Mouse (Mus musculus) ES-Bruce4 (cell line): ENCODE measurements at regions not wholly inside any gene's neighbourhood (a gene's known extent, or its start where the extent isn't known, plus 50 kb on each side); places are given as distances from the start of the nearest gene placed in this dataset.

ENCODE experiments used
- H3K27ac ChIP-seq: 2 replicates; pipeline ENCODE4 v1.5.1; 2012; ENCODE audit warnings: low read length, inconsistent platforms; ENCODE audit not compliant: insufficient read depth
- H3K27me3 ChIP-seq: 2 replicates; pipeline ENCODE4 v1.6.1; 2012; ENCODE audit warnings: mild to moderate bottlenecking, low read length, inconsistent platforms; ENCODE audit not compliant: control insufficient read depth, poor library complexity, insufficient read depth, severe bottlenecking
- H3K36me3 ChIP-seq: 2 replicates; pipeline ENCODE4 v1.6.1; 2012; ENCODE audit warnings: inconsistent platforms, mild to moderate bottlenecking, low read length, moderate library complexity; ENCODE audit not compliant: control insufficient read depth, poor library complexity, insufficient read depth, severe bottlenecking
- H3K4me1 ChIP-seq: one replicate; pipeline ENCODE4 v1.8.1; 2011; ENCODE audit warnings: low read length; ENCODE audit not compliant: control insufficient read depth, insufficient read depth
- H3K4me3 ChIP-seq: 2 replicates; pipeline ENCODE4 v1.5.1; 2011; ENCODE audit warnings: low read depth, mild to moderate bottlenecking, low read length
- H3K9ac ChIP-seq: 2 replicates; pipeline ENCODE4 v1.6.1; 2012; ENCODE audit warnings: low read depth, mild to moderate bottlenecking, inconsistent platforms; ENCODE audit not compliant: poor library complexity, severe bottlenecking
- H3K9me3 ChIP-seq: replicated peaks from 2 replicates; pipeline ENCODE4 v1.6.1; 2012; ENCODE audit warnings: mild to moderate bottlenecking, low read length, inconsistent platforms; ENCODE audit not compliant: control insufficient read depth, poor library complexity, insufficient read depth, severe bottlenecking
- CTCF ChIP-seq: IDR thresholded peaks from one replicate; pipeline ENCODE4 v1.8.1; 2011; ENCODE audit warnings: low read depth, low read length
- EP300 ChIP-seq: IDR thresholded peaks from 2 replicates; pipeline ENCODE4 v1.6.1; 2011; ENCODE audit warnings: low read depth, low read length; ENCODE audit not compliant: insufficient read depth
- POLR2A ChIP-seq: IDR thresholded peaks from one replicate; pipeline ENCODE4 v1.8.1; 2011; ENCODE audit warnings: low read length; ENCODE audit not compliant: insufficient read depth

- H3K27me3 ChIP-seq = no peaks in the 10 kb centered on the region
- no peaks in the 10 kb centered on the region for H3K4me1 ChIP-seq
- no peaks in the 10 kb centered on the region for H3K9me3 ChIP-seq
- H3K27ac ChIP-seq = no peak overlapping the region
- no peak overlapping the region for H3K4me3 ChIP-seq
- TF ChIP-seq CTCF (no peak), POLR2A (no peak), EP300 (no peak)
- no peak overlapping the region for H3K9ac ChIP-seq
- no peaks in the 10 kb centered on the region for H3K36me3 ChIP-seq
These were observed 198.0 kb upstream of the Prok2 start for GRCm38 (mm10) chr6:99924181-99924580.

- no peaks in the 10 kb centered on the region for H3K27me3 ChIP-seq
These were observed 195.8 kb upstream of the Prok2 start for GRCm38 (mm10) chr6:99921966-99922365.

GRCm38 (mm10) chr6:99919816-99920562 is 193.8 kb upstream of the Prok2 start:
- H3K27ac ChIP-seq = no peak overlapping the region
- H3K4me1 ChIP-seq = no peaks in the 10 kb centered on the region
- TF ChIP-seq POLR2A = no peak
- no peak for TF ChIP-seq CTCF
- no peak for TF ChIP-seq EP300
- H3K36me3 ChIP-seq = no peaks in the 10 kb centered on the region
- no peak overlapping the region for H3K4me3 ChIP-seq
- no peaks in the 10 kb centered on the region for H3K9me3 ChIP-seq
- no peak overlapping the region for H3K9ac ChIP-seq
- no peaks in the 10 kb centered on the region for H3K27me3 ChIP-seq

More at GRCm38 (mm10) chr6:99921966-99922365, 195.8 kb upstream of the Prok2 start:
- Histone ChIP-seq H3K9ac (no peak overlapping the region), H3K4me1 (no peaks in the 10 kb centered on the region), H3K9me3 (no peaks in the 10 kb centered on the region), H3K27ac (no peak overlapping the region), H3K4me3 (no peak overlapping the region), H3K36me3 (no peaks in the 10 kb centered on the region)
- TF ChIP-seq POLR2A (no peak), CTCF (no peak), EP300 (no peak)

GRCm38 (mm10) chr6:99918351-99918750 is 192.2 kb upstream of the Prok2 start:
- Histone ChIP-seq H3K4me1 (no peaks in the 10 kb centered on the region), H3K4me3 (no peak overlapping the region), H3K27me3 (no peaks in the 10 kb centered on the region), H3K9me3 (no peaks in the 10 kb centered on the region), H3K36me3 (no peaks in the 10 kb centered on the region), H3K27ac (no peak overlapping the region), H3K9ac (no peak overlapping the region)
- TF ChIP-seq CTCF (no peak), EP300 (no peak), POLR2A (no peak)

- no peak overlapping the region for H3K4me3 ChIP-seq
- no peaks in the 10 kb centered on the region for H3K27me3 ChIP-seq
- no peaks in the 10 kb centered on the region for H3K36me3 ChIP-seq
- TF ChIP-seq EP300 (no peak), CTCF (no peak), POLR2A (no peak)
- no peaks in the 10 kb centered on the region for H3K9me3 ChIP-seq
- no peak overlapping the region for H3K27ac ChIP-seq
- H3K4me1 ChIP-seq = no peaks in the 10 kb centered on the region
- H3K9ac ChIP-seq = no peak overlapping the region
These were observed 183.7 kb upstream of the Prok2 start for GRCm38 (mm10) chr6:99909921-99910320.

- Histone ChIP-seq H3K4me3 (no peak overlapping the region), H3K4me1 (no peaks in the 10 kb centered on the region), H3K9me3 (no peaks in the 10 kb centered on the region), H3K27ac (no peak overlapping the region), H3K9ac (no peak overlapping the region), H3K27me3 (no peaks in the 10 kb centered on the region), H3K36me3 (no peaks in the 10 kb centered on the region)
- no peak for TF ChIP-seq EP300
These were observed 183.3 kb upstream of the Prok2 start for GRCm38 (mm10) chr6:99909459-99909858.
